Mouse (Mus musculus) layer of hippocampus, adult 8-10 months (tissue): ENCODE measurements around the gene Atp2a2. TPM values are rescaled to one million over a fixed set of nuclear protein-coding genes. Genes with fewer than 3 reads are reported as not detected.
A peak's percentile ranks its signal among the peaks of the same experiment; 100 is the strongest.
"Not testable (repeated sequence)": the region's sequence is repeated elsewhere in the genome, so short reads cannot be mapped to it uniquely, and the experiment has no call there.

Source experiments
- DNase-seq, 2 experiments: peaks; one replicate each; pipeline ENCODE4 v3.0.0; 2022; ENCODE audit warnings: low spot score in 2 of 2
- total RNA-seq, 4 experiments: library from RNA; stranded (reverse); gene quantifications; 2 replicates each; pipeline ENCODE4 v1.2.4; 2022

Atp2a2 gene
- total RNA-seq, 4 experiments from 2014 or later: 558 to 681 (median 612) TPM

DNA sequence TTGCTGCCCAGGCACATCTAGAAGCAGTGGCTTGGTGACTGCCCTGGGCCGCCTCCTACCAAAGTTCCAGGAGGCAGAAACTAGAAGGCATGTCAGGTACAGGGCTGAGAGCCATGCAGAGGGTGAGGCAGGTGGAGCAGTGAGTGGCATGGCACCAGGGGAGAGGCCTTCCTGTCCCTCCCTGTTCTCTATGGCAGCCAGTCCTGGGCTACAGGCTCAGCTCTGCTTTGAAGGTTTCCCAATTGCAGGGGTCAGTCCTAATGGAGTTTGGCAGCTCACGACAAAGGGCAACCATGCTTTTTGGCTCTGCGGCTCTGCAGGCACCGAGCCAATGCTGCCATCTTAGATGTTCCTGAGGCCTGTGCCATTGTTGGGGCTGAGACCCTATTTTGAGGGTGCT lies 47.6 kb downstream of the Atp2a2 start:
- DNase-seq: no peak

DNA sequence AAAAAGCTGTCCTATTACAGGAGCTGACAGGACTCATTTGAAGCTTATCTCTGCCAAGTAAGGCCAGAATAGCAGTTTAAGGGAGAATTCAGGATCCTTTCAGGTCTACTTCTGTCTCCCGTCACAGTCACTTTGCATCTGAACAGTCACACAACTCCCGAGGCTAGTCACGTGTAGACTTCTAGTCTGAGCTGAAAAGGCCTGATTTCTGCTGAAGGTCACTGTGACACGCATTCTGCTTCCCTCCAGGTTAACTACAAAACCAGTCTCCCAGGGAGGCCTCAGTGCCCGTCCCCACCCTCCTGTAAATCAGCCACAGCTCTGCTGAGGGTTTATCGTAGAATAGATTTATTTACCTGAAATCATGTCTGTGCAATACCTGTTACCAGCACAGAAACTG lies 48.8 kb downstream of the Atp2a2 start:
- no peak for DNase-seq

GRCm38 (mm10) chr5:122452194-122452593 lies 49.8 kb downstream of the Atp2a2 start:
- no peak for DNase-seq

DNA sequence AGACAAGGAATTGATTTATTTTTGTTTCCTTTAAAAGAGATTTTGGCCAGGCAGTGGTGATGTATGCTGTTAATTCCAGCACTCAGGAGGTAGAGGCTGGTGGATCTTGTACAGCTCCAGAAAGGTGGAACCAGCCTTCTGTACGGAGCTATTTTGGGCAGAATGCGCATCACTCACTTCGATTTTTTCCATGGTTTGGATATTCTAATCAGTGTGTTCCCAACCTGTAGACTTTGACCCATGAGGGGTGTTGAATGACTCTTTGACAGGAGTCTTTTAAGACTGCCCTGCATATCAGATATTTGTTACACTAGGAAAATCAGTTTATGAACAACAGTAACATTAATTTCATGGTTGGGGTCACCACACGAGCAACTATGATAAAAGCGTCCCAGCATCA lies 50.7 kb downstream of the Atp2a2 start:
- DNase-seq: no peak

DNA sequence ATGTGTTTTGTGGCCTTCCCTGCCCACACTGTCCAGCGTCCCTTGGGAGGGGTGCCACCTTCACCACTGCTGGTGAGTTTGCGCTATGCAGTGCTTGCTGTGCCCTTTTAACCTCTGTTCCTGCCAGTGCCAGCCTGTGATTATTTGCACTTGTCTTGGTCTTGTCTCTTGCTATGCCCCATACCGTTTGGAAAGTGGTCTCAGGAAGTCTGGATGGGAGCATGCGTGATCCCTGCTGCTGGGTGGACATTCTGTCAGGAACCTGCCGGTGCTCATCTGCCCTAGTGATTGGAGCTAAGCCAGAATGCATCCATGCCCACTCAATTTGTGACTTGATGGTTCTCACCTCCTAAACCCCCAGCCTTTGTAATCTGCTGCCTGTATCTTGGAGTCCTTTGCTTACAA lies 51.1 kb downstream of the Atp2a2 start:
- DNase-seq: no peak

DNA sequence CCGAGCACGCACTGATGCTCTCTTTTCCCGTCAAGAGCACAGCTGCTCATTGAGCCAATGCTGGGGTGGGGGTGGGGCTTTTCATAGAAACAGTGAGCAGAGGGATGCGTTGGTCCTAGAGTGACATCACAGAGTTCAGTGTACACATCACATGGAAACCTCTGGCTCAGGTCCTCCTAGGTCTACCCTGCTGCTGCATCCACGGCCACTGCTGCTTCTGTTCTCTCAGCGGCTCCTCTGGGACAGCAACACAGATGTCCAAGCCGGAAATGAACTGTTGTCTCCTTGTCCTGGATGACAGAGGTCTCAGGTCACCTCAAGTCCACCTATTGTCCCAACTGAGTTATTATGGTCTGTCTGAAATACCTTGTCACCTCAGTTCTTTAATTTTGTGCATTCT lies 52.1 kb downstream of the Atp2a2 start:
- DNase-seq: no peak

DNA sequence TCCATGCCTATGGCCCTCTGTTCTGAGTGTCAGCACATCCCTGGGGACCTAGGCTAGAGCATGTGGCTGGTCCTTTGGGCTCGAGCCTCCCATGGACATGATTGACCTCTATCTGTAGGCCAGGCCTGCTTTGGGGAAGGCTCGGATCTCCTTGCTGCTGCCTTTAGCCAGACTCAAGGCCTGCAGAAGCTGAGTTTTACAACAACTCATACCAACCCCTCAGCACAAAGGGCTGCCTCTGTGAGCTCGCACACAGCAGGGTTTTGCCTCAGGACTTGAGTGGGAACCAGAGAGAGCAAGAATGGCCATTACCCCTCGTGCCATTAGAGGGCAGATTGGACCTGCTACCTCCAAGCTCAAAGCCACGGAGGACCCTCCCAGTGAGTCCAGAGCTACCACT lies 53.2 kb downstream of the Atp2a2 start:
- no peak for DNase-seq

- no peak for DNase-seq
These were observed 54.2 kb downstream of the Atp2a2 start for GRCm38 (mm10) chr5:122447857-122448256.

- no peak for DNase-seq
These were observed 56.9 kb downstream of the Atp2a2 start for GRCm38 (mm10) chr5:122445051-122445610.

GRCm38 (mm10) chr5:122444492-122444891 lies 57.5 kb downstream of the Atp2a2 start:
- DNase-seq: no peak

- no peak for DNase-seq
These were observed 61.9 kb downstream of the Atp2a2 start for GRCm38 (mm10) chr5:122440095-122440630.

GRCm38 (mm10) chr5:122439400-122440094 lies 62.5 kb downstream of the Atp2a2 start:
- no peak for DNase-seq

DNA sequence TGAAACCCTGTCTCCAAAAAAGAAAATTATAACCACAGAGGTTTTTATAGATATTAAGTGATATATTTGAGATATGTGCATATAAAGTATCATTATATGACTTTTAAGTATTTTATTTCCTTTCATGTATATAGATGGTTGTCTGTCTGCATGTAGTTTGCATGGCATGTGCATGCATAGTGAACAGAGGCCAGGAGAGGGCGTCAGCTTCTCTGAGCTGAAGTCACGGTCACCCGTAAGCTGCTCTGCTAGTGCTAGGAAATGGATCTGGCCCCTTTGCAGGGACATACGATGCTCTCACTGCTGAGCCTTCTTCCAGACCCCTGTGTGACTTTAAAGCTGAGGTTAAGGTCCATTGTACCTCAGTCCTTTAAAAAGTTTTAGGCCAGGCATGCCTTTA lies 67.5 kb downstream of the Atp2a2 start:
- no peak for DNase-seq

- no peak for DNase-seq
These were observed 70.8 kb downstream of the Atp2a2 start for GRCm38 (mm10) chr5:122431221-122431620.

DNA sequence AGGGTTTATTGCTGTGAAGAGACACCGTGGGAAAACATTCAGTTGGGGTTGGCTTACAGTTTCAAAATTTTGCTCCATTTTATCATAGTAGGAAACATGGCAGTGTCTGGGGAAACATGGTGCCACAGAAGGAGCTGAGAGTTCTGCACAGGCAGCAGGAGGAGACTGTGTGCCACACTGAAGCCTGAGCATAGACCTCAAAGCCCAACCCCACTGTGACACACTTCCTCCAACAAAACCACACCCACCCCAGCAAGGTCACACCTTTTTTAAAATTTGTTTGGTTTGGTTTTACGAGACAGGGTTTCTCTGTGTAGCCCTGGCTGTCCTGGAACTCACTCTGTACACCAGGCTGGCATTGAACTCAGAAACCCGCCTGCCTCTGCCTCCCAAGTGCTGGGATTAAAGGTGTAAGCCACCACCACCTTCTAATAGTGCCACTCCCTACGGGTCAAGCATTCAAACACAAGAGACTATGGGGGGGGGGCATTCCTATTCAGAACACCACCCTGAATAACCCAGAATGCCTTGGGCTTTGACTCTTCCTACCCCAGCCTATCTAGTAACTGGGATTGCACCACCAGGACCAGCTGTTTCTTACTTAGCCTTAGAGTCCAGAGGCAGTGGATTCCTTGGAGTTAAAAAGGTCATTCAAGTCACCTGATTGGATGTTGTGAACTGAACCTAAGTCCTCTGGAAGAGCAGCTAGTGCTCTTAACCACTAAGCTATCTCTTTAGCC lies 71.8 kb downstream of the Atp2a2 start:
- no peak for DNase-seq

DNA sequence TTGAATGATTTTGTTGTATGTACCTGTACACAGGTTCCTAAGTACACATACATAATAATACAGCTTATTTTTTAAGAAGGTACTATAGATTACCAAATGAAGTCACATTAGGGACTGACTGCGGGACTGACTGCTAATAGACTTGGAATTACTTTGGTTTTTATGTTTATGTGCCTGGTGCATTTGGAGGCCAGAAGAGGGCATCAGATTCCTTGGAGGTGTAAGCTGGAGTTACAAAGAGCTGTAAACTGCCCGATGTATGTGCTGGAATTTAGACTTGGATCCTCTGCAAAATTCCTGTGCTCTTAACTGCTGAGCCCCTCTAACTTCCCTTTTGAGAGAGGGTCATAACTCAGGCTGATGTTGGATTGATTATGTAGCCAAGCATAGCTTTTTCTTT lies 76.5 kb downstream of the Atp2a2 start:
- DNase-seq: no peak

- no peak for DNase-seq
These were observed 78.9 kb downstream of the Atp2a2 start for GRCm38 (mm10) chr5:122423083-122423482.

GRCm38 (mm10) chr5:122422071-122422964 lies 79.7 kb downstream of the Atp2a2 start:
- peak; percentile 79 to 88 for DNase-seq

- no peak for DNase-seq
These were observed 80.6 kb downstream of the Atp2a2 start, which contains the start of gene Anapc7 for GRCm38 (mm10) chr5:122421271-122422068. TSS of gene Anapc7 (plus strand) at chr5:122421693.

DNA sequence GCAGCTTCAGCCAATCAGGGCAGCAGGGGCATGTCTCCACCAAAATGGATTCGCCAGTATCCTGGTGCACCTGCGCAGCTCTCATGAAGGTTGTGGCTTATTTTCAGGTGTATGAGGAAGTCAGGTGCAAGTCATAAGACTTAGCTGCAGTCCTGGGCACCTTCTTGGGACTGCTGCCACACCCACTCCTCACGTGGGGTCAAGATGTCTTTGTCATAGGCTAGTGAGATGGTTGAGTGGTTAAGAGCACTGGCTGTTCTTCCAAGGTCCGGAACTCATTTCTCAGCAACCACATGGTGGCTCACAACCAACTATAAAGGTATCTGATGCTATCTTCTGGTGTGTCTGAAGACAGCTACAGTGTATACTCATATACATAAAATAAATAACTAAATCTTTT lies 81.3 kb downstream of the Atp2a2 start:
- not testable (repeated sequence) for DNase-seq
